Mouse (Mus musculus): ENCODE data around the gene Gm20479. TPM values are rescaled to one million over a fixed set of nuclear protein-coding genes. Genes with fewer than 3 reads are reported as not detected.

Gene Gm20479
- total RNA-seq, 2 experiments from 2014 or later = 1.7 TPM; not detected in 1

- no peak for DNase-seq (ENCODE audit: low spot score in 2 of 2)
These were observed 22.1 kb downstream of the Gm20479 start for GRCm38 (mm10) chr7:27335011-27335720.

GRCm38 (mm10) chr7:27334405-27334911 lies 22.8 kb downstream of the Gm20479 start:
- DNase-seq (ENCODE audit: low spot score in 2 of 2) = no peak

- no peak for DNase-seq (ENCODE audit: low spot score in 2 of 2)
These were observed 23.8 kb downstream of the Gm20479 start for GRCm38 (mm10) chr7:27333316-27333941.

DNA sequence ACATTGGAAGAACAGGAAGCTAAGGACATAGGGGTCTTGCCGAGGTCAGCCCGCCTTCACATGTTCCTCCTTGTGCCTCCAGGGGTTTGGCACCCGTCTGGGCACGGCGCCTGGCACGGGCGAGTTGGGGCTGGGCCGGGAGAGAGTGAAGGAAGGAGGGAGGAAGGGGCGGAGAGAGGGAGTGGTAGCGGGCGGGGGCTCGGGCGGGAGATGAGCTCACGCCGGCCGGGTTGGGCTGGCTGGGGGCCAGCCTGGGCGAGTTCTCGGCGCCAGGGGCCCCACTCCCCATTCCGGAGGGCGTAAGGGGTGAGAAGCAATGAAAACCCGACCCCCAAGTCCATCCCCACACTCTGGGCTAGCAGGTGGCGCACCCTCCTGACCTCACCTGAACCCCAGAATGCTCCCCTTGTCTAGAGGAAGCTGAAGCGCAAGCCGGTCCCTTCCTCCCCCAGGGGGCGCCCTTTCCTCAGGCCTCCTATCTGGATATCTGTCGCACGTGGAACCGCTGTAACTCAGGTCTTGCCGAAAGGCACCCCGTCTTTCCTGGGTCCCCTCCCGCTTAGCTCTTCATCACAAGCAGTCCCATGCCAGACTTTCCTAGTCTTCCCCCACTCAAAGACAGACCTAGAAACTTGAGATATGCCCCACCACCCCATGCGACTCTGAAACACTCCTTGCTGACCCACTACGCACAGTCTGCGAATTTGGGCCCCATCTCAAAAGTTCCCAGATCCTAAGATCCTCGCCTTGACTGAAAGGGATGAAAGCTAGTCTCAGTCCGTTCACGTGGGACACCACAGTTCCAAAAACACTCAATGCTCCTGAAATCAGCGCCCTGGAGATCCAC lies 24.6 kb downstream of the Gm20479 start:
- DNase-seq (ENCODE audit: low spot score in 2 of 2) = peak; percentile 87 to 89

DNA sequence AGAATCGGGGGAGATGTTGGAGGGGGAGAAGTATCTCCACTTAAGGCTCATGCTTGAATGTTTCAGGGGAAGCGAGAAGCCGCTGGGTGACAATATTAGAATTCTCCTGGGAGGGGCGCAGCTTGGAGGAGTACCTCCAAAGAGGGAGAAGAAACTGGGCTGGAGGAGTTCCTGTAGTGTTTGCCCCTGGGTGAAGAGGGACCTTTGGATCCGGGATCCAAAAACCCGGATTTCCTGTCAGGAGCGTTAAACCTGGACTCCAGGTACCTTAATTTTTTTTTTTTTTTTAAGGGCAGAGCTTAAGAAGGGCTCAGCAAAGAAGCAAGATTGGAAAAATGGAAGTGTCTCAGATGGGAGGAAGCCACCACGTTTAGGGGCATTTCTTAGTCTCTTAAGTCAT lies 25.4 kb downstream of the Gm20479 start:
- DNase-seq (ENCODE audit: low spot score in 2 of 2) = no peak

- DNase-seq (ENCODE audit: low spot score in 2 of 2) = no peak
These were observed 25.7 kb downstream of the Gm20479 start for GRCm38 (mm10) chr7:27331541-27331851.

GRCm38 (mm10) chr7:27330709-27331540 lies 26.3 kb downstream of the Gm20479 start:
- DNase-seq (ENCODE audit: low spot score in 2 of 2) = peak; percentile 86 to 87

DNA sequence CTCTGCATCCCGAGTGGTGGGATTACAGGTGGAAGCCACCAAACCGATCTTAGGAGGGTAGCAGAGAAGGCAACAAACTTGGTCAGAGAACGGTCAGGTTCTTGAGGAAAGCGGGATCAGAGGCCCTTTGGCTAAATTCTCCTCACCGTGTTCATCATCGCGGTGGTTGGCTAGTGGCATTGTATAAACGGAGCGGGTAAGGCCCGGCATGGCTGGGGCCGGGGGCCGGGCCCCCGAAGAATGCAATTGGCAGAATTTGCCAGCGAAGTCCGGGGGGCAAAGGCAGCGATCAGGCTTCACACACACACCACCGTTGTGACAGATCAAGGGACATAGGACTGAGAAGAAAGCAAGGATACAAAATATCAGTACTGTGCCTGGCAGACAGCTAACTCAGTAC lies 27.2 kb downstream of the Gm20479 start:
- no peak for DNase-seq (ENCODE audit: low spot score in 2 of 2)

- peak; percentile 85 to 89 for DNase-seq (ENCODE audit: low spot score in 2 of 2)
These were observed 27.8 kb downstream of the Gm20479 start for GRCm38 (mm10) chr7:27329326-27329947.

- DNase-seq (ENCODE audit: low spot score in 2 of 2) = no peak
These were observed 28.6 kb downstream of the Gm20479 start for GRCm38 (mm10) chr7:27328648-27329047.

- no peak for DNase-seq (ENCODE audit: low spot score in 2 of 2)
These were observed 29.1 kb downstream of the Gm20479 start for GRCm38 (mm10) chr7:27328161-27328560.

- DNase-seq (ENCODE audit: low spot score in 2 of 2) = no peak
These were observed 29.7 kb downstream of the Gm20479 start for GRCm38 (mm10) chr7:27327500-27327899.

- no peak for DNase-seq (ENCODE audit: low spot score in 2 of 2)
These were observed 30.9 kb downstream of the Gm20479 start for GRCm38 (mm10) chr7:27326101-27326880.

DNA sequence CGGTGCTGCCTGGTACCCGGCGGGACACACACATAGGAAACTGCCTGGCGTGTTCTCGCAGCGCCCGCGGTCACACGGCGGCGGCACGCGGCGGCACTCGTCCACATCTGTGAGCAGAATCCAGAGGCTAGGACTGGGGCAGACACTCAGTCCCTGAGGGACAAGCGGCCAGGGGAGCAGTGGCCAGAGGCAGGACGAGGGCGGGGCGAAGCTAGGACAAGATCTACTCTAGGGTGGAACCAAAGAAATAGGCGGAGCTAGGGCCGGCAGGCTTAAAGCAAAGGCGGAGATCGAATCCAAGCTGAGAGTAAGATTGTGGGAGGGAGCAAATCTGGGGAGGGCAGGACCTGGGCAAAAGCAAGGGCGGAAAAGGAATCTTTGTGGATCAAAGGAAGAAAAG lies 31.5 kb downstream of the Gm20479 start:
- DNase-seq (ENCODE audit: low spot score in 2 of 2) = peak; percentile 54 to 70

DNA sequence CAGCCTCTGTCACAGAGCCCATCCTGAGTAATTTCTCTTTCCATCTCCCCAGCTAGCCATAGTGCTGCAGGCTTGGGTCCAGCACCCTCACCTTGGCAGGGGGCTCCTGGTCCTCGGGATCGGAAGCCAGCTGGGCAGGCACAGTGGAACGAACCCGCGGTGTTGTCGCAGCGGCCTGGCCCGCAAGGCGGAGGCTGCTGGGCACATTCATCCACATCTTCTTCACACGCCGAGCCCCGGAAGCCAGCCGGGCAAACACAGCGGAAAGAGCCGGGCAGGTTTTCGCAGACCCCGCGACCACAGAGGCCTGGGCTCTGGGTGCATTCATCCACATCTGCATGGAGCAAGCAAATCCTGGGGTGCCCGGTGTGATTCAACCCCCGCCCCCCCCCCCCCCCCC lies 32.3 kb downstream of the Gm20479 start:
- no peak for DNase-seq (ENCODE audit: low spot score in 2 of 2)

DNA sequence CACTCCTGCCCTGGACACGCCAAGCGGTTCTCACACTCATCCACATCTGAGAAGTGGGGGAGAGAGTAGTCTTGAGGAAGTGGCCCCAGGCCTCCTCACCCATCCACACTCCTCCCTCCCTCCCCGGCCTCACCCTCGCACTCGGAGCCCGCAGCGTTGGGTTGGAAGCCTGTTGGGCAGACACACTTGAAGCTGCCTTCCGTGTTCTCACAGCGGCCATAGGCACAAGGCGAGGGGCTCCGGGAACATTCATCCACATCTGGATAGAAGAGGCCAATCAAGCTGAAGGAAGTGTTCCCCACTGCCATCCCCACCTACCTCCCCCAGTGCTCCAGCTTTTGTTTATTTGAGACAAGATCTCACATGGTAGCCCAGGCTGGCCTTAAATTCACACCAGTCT lies 33.1 kb downstream of the Gm20479 start:
- DNase-seq (ENCODE audit: low spot score in 2 of 2) = no peak

GRCm38 (mm10) chr7:27323001-27323400 lies 34.2 kb downstream of the Gm20479 start:
- no peak for DNase-seq (ENCODE audit: low spot score in 2 of 2)

DNA sequence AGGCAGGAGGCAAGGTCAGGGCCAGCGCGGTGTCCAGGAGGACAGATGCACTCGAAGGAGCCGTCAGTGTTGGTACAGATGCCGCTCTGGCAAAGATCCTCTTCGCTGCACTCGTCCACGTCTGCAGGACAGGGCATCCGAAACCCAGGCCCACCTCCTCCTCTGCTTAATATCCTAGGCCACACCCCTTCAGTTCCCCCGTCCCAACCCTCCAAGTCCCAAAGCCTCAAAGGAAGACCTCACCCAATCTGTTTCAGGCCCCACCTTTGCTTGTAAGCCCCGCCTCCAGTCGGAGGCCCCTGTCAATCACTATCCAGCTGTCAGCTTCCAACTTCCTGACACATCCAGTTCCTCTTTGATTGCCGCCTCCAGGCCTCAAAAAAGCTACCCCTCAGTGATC lies 34.9 kb downstream of the Gm20479 start:
- DNase-seq (ENCODE audit: low spot score in 2 of 2) = no peak

- no peak for DNase-seq (ENCODE audit: low spot score in 2 of 2)
These were observed 37.8 kb downstream of the Gm20479 start for GRCm38 (mm10) chr7:27319411-27319810.

DNA sequence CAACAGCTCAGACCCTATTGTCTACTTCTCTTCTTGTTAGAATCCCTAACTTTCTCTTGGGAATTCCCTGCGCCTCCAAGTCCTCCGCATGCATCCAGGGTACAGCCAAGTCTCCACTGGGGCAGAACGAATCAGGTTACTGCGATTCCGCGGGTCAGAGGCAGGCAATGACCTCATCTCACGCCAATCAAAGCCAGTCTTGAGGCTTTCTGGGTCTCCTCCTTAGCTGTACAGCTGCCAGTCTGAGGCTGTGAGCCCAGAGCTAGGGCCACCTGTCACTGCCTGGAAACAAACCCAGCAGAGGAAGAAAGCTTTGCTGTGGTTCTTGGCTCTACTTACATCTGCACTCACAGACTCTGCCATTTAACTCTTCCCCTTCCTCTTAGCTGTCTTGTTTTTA lies 41.3 kb downstream of the Gm20479 start:
- no peak for DNase-seq (ENCODE audit: low spot score in 2 of 2)
